Mouse (Mus musculus): ENCODE measurements around the gene Mgat3. TPM values are rescaled to one million over a fixed set of nuclear protein-coding genes. Genes with fewer than 3 reads are reported as not detected.

The Mgat3 gene
- polyA plus RNA-seq, 1 experiment from 2014 or later, result 7.2 TPM

DNA sequence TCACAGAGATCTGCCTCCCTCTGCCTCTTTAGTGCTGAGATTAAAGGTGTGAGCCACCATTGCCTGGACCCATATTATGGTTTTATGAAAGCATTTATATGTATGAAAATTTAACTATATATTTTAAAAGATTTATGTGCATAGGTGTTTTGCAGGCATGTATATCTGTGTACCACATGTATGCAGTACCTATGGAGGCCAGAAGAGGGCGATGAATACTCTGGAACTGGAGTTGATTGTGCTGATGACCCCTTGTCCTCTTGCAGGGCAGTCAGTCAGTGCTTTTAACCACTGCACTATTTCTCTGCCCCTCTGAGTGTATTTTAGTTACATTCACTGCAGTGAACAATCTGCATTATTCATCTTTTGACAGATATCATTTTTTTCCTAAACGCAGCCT is 52.3 kb downstream of the Mgat3 start:
- H3K9ac ChIP-seq (replicated peaks), result no peak overlapping the region
- WGBS, result 50% methylated on average over 2 of the region's 2 CpGs

DNA sequence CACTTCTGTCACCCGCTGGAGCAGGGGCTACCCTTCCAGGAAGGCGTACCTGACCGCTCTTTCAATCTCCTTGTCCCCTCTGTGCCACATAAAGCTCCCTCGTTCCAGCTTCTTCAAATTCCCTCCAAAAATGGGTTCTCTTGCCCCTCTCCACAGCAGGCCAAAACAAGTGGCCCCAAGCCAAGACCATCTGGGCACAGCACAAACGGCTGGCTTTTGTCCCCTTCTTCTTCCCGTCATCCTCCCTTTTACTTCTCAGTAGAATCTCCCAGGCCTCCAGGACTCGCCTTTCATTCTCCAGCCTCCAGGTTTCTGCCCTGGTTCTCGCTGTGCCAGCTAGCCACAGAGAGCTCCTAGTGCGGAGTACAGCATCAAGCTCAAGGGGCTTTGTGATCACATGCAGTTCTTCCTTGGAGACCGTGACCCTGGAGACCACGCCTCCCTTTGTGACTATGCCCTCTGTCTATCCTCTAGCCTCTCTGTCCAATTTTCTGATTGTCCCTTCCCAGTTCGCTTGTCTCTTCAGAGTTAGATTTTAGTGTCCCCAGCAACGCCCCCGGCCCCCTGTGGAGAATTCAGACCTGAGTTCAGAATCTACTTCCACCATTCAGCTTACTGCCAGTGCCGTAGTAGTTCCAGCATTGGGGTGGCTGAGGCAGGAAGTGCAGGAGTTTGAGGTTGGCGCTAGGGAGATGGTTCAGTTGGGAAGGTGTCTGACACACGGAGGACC is 54.7 kb downstream of the Mgat3 start:
- no peak for ATAC-seq (ENCODE audit: insufficient number of reproducible peaks, insufficient read depth, low FRiP score, low TSS enrichment, low read depth)
- H3K9ac ChIP-seq (replicated peaks), result no peak overlapping the region

More for the DNA sequence above, 52.3 kb downstream of the Mgat3 start:
- H3K4me3 ChIP-seq (replicated peaks), result no peak overlapping the region
- no peaks in the 10 kb centered on the region for H3K36me3 ChIP-seq
- H3K9me3 ChIP-seq, result no peaks in the 10 kb centered on the region
- H3K27me3 ChIP-seq, result no peaks in the 10 kb centered on the region
- no peak for ATAC-seq (ENCODE audit: insufficient number of reproducible peaks, insufficient read depth, low FRiP score, low TSS enrichment, low read depth)
- no peak overlapping the region for H3K4me2 ChIP-seq
- no peak overlapping the region for H3K27ac ChIP-seq
- H3K4me1 ChIP-seq (replicated peaks), result no peaks in the 10 kb centered on the region

DNA sequence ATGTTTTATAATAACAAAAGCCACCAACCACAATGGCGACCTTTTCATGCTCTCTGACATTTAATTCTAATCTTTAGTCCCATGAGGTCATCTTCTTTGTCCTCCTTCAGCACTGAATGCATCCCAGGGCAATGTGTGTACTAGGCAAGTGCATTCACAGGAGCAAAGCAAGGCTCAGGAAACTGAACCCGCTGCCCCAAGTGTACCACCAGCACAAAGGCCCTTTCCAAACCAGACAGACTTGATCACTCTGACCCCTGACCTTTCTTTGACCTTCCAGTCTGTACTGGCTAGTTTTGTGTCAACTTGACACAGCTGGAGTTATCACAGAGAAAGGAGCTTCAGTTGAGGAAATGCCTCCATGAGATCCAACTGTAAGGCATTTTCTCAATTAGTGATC is 58.8 kb downstream of the Mgat3 start:
- Histone ChIP-seq H3K27me3 (no peaks in the 10 kb centered on the region), H3K36me3 (peaks cover 20% of the 10 kb centered on the region), H3K4me3 (replicated peaks) (no peak overlapping the region), H3K4me1 (replicated peaks) (peaks cover 12% of the 10 kb centered on the region), H3K9me3 (no peaks in the 10 kb centered on the region), H3K4me2 (no peak overlapping the region), H3K27ac (no peak overlapping the region), H3K9ac (replicated peaks) (no peak overlapping the region)
- ATAC-seq (ENCODE audit: insufficient number of reproducible peaks, insufficient read depth, low FRiP score, low TSS enrichment, low read depth), result no peak
- 68% methylated on average over 2 of the region's 2 CpGs for WGBS

More for the DNA sequence above, 54.7 kb downstream of the Mgat3 start:
- peaks cover 3% of the 10 kb centered on the region for H3K4me1 ChIP-seq (replicated peaks)
- H3K27me3 ChIP-seq, result no peaks in the 10 kb centered on the region
- no peaks in the 10 kb centered on the region for H3K36me3 ChIP-seq
- no peak overlapping the region for H3K4me3 ChIP-seq (replicated peaks)
- no peak overlapping the region for H3K27ac ChIP-seq
- WGBS, result 78% methylated on average over 17 of the region's 17 CpGs
- no peak overlapping the region for H3K4me2 ChIP-seq
- no peaks in the 10 kb centered on the region for H3K9me3 ChIP-seq

DNA sequence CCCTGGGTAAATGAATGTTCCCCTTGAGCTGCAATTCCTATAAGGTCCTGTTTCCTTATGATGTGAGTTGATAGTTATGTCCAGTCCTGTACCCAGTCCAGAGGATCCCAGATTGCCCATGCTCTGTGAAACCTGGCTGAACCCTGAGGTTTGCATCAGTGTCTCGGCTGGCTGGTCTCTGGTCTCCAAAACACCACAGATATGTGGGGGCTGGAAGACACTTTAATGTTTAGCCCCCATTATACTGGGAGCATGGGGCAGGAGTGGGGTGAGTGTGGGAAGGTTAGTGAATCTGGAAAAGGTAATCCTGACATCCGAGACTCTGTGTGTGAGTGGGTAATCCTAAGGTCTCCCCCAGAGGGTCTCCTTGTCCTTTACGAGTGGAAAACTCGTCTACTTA is 59.5 kb downstream of the Mgat3 start:
- peak; percentile 18; the same call in 1 of the 2 replicates for ATAC-seq (ENCODE audit: insufficient number of reproducible peaks, insufficient read depth, low FRiP score, low TSS enrichment, low read depth)
- no peak overlapping the region; the same call in 1 of the 2 replicates for H3K9ac ChIP-seq (replicated peaks)
- peak overlapping the region; percentile 90; the same call in 1 of the 2 replicates for H3K4me3 ChIP-seq (replicated peaks)
- H3K27me3 ChIP-seq, result no peaks in the 10 kb centered on the region
- H3K9me3 ChIP-seq, result no peaks in the 10 kb centered on the region
- H3K36me3 ChIP-seq, result peaks cover 25% of the 10 kb centered on the region
- peaks cover 12% of the 10 kb centered on the region for H3K4me1 ChIP-seq (replicated peaks)
- H3K27ac ChIP-seq, result peak overlapping the region; percentile 83; the same call in 1 of the 2 replicates
- no peak overlapping the region; the same call in 1 of the 2 replicates for H3K4me2 ChIP-seq
- 59% methylated on average over 4 of the region's 4 CpGs for WGBS

DNA sequence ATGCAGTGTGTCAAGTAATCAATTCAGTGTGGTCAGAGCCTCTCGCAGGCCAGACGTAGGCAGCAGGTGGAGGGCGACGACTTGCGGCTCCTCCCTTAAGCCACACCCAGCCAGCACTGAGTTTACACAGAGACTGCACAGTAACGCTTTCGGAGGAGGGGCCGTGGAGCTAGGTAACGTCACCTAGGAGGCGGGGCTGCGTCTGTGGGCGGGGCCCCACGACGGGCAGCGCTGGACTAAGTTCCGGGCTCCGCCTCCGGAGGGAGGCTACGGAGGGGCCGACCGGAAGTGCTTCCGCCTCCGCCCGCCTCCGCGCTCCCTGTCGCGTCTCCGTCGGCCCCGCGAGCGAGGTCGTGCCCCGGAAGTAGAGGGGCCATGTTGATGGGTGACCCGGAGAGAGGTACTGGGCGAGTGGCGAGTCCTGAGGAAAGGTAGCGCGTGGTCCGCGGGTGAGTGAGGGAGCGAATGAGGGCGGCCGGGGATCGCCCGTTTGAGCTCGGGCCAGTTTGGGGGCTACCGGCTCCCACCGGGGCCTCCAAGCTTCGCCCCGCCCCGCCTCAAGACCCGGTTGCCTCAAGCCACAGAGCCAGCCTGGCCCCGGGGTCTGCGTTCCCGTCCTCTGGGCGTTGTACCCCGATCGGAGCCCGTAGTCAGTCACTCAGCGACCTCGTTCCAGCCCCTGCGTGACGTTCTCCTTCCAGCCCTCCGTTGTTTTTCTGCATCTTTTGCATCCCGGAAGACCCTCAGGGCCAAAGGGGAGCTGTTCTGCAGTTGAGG is 60.4 kb downstream of the Mgat3 start, which contains the start of gene Mief1:
Gene Mief1, plus strand, starts transcription at position 286 of the 777 bp plus-strand sequence.
- Histone ChIP-seq H3K9me3 (no peaks in the 10 kb centered on the region), H3K36me3 (peaks cover 34% of the 10 kb centered on the region), H3K4me1 (replicated peaks) (peaks cover 12% of the 10 kb centered on the region), H3K4me2 (peak within 1 kb of the TSS; percentile 91), H3K27me3 (no peaks in the 10 kb centered on the region), H3K27ac (peak within 1 kb of the TSS; percentile 83), H3K4me3 (replicated peaks) (peak within 1 kb of the TSS; percentile 90), H3K9ac (replicated peaks) (peak within 1 kb of the TSS; percentile 82)
- peak; percentile 95 for ATAC-seq (ENCODE audit: insufficient number of reproducible peaks, insufficient read depth, low FRiP score, low TSS enrichment, low read depth)
- WGBS, result under 1% methylated on average over 65 of the region's 67 CpGs

DNA sequence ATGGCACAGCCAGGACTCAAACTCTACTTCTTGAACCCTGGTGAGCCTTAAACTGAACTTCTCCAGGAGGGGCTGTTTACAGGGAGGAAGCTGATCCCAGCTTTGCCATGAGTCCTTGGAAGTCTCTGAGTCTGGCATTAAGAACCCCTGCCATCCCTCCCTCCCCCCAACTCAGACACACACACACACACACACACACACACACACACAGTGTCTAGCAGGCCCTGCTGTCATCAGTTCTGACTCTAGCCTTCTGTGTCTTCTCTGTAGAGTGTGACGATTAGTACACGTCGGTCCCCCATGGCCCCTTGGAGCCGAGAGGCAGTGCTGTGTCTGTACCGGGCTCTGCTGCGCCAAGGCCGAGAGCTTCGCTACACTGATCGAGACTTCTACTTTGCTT is 62.0 kb downstream of the Mgat3 start, which contains the start of gene AC140267.1:
Gene AC140267.1, plus strand, starts transcription at position 301 of the 400 bp plus-strand sequence.
- H3K4me3 ChIP-seq (replicated peaks), result peak within 1 kb of the TSS; percentile 90
- peak within 1 kb of the TSS; percentile 91 for H3K4me2 ChIP-seq
- peaks cover 43% of the 10 kb centered on the region for H3K36me3 ChIP-seq
- peak within 1 kb of the TSS; percentile 82 for H3K9ac ChIP-seq (replicated peaks)
- H3K27ac ChIP-seq, result peak within 1 kb of the TSS; percentile 83; the same call in 1 of the 2 replicates
- no peaks in the 10 kb centered on the region for H3K9me3 ChIP-seq
- no peaks in the 10 kb centered on the region for H3K27me3 ChIP-seq
- H3K4me1 ChIP-seq (replicated peaks), result peaks cover 12% of the 10 kb centered on the region
- ATAC-seq (ENCODE audit: insufficient number of reproducible peaks, insufficient read depth, low FRiP score, low TSS enrichment, low read depth), result no peak
- WGBS, result 93% methylated on average over 9 of the region's 9 CpGs

DNA sequence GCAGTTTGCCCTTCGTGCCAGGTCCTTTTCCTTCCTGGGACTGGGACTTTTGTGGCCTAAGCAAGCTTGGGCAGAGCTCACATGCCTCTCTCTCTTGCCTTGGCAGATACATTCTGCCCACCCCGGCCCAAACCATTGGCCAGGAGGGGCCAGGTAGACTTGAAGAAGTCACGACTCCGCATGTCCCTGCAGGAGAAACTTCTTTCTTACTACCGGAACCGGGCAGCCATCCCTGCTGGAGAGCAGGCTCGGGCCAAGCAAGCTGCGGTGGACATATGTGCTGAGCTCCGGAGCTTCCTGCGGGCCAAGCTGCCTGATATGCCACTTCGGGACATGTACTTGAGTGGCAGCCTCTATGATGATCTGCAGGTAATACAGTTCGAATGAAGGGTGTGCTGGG is 74.6 kb downstream of the Mgat3 start:
- H3K9ac ChIP-seq (replicated peaks), result no peak overlapping the region
- H3K4me2 ChIP-seq, result no peak overlapping the region
- WGBS, result 96% methylated on average over 12 of the region's 12 CpGs
- no peak overlapping the region for H3K4me3 ChIP-seq (replicated peaks)
- no peak for ATAC-seq (ENCODE audit: insufficient number of reproducible peaks, insufficient read depth, low FRiP score, low TSS enrichment, low read depth)
- no peaks in the 10 kb centered on the region for H3K9me3 ChIP-seq
- no peaks in the 10 kb centered on the region for H3K27me3 ChIP-seq
- H3K36me3 ChIP-seq, result peaks cover 78% of the 10 kb centered on the region
- H3K27ac ChIP-seq, result no peak overlapping the region
- H3K4me1 ChIP-seq (replicated peaks), result peaks cover 15% of the 10 kb centered on the region

DNA sequence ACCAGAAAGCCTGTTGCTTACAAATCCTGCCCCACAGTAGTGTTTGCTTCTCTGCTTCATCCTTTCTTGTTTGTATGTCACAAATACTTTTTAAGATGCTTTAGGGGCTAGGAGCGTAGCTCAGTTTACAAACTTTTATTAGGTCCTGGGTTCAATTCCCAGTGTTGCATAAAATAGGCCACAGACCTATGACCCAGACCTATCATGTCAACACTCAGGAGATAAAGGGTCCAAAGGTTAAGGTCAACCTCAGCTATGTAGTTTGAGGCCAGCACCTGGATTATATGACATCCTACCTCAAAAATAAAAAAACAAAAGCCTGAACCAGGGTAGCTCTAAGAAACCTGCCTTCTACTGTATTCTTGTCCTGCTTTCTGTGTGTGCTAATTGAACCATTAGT is 75.1 kb downstream of the Mgat3 start:
- no peak for ATAC-seq (ENCODE audit: insufficient number of reproducible peaks, insufficient read depth, low FRiP score, low TSS enrichment, low read depth)
- H3K4me2 ChIP-seq, result no peak overlapping the region
- H3K9ac ChIP-seq (replicated peaks), result no peak overlapping the region
- WGBS, result 79% methylated on average over 1 of the region's 1 CpGs
- no peak overlapping the region for H3K27ac ChIP-seq
- H3K27me3 ChIP-seq, result no peaks in the 10 kb centered on the region
- no peaks in the 10 kb centered on the region for H3K9me3 ChIP-seq
- H3K36me3 ChIP-seq, result peaks cover 73% of the 10 kb centered on the region
- H3K4me1 ChIP-seq (replicated peaks), result peaks cover 20% of the 10 kb centered on the region
- no peak overlapping the region for H3K4me3 ChIP-seq (replicated peaks)

DNA sequence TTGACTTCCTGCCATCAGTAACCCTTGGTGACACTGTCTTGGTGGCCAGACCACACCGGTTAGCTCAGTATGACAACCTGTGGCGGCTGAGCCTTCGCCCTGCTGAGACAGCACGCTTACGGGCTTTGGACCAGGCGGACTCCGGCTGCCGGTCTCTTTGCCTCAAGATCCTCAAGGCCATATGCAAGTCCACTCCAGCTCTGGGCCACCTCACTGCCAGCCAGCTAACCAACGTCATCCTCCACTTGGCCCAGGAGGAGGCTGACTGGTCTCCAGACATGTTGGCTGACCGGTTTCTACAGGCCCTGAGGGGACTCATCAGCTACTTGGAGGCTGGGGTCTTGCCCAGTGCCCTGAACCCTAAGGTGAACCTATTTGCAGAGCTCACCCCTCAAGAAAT is 76.2 kb downstream of the Mgat3 start:
- Histone ChIP-seq H3K4me3 (replicated peaks) (no peak overlapping the region), H3K27me3 (no peaks in the 10 kb centered on the region), H3K36me3 (peaks cover 63% of the 10 kb centered on the region), H3K9ac (replicated peaks) (no peak overlapping the region), H3K4me1 (replicated peaks) (peaks cover 30% of the 10 kb centered on the region), H3K9me3 (no peaks in the 10 kb centered on the region), H3K27ac (no peak overlapping the region), H3K4me2 (no peak overlapping the region)
- no peak for ATAC-seq (ENCODE audit: insufficient number of reproducible peaks, insufficient read depth, low FRiP score, low TSS enrichment, low read depth)
- 90% methylated on average over 10 of the region's 10 CpGs for WGBS

DNA sequence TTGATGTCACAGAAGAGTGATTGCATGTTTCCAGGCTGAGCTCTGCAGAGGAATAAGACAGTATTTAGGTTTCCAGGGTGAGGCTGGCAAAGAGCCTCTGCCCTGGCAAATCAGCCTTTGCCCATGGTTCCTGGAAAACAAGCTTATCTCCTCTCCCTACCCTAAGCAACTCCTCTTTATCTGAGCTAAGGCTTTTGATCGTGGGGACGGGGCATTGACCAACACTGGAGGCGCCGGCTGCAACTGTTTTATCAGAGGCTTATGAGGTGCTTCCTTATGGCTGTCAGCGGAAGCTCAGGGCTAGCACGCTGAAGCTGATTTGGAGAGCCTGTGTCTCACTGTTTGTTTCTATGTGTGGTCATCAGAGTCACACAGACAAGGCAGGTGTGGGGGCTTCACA is 77.1 kb downstream of the Mgat3 start:
- Histone ChIP-seq H3K9me3 (no peaks in the 10 kb centered on the region), H3K36me3 (peaks cover 57% of the 10 kb centered on the region), H3K4me3 (replicated peaks) (no peak overlapping the region), H3K27ac (no peak overlapping the region), H3K9ac (replicated peaks) (no peak overlapping the region), H3K27me3 (no peaks in the 10 kb centered on the region), H3K4me2 (no peak overlapping the region), H3K4me1 (replicated peaks) (peaks cover 30% of the 10 kb centered on the region)
- no peak for ATAC-seq (ENCODE audit: insufficient number of reproducible peaks, insufficient read depth, low FRiP score, low TSS enrichment, low read depth)
- 84% methylated on average over 6 of the region's 6 CpGs for WGBS

DNA sequence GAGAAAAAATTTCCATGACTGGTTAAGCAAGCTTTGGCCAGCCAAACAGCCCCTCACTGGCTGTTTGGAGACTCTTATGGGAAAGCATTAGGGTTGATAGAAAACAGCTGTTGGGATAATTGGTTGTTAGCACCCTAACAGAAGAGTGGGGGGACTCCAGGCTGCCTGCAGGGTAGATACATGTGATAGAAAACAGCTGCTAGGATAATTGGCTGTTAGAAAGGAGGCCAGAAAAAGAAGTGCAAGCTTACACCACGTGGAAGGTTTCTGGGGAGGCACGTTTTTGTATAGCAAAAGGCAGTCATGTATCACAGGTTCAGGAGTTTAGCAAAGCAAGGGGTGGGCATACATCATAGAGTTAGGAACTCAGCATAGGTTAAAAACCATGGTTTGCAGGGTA is 80.0 kb downstream of the Mgat3 start:
- H3K9ac ChIP-seq (replicated peaks), result peak overlapping the region; percentile 40
- no peaks in the 10 kb centered on the region for H3K27me3 ChIP-seq
- no peaks in the 10 kb centered on the region for H3K9me3 ChIP-seq
- peak overlapping the region; percentile 93 for H3K27ac ChIP-seq
- peak overlapping the region; percentile 83 for H3K4me2 ChIP-seq
- H3K4me3 ChIP-seq (replicated peaks), result 0 out of 2 replicates have a peak overlapping the region, but pooled peaks have one; percentile 100
- WGBS, result 11% methylated on average over 2 of the region's 2 CpGs
- peaks cover 54% of the 10 kb centered on the region for H3K36me3 ChIP-seq
- H3K4me1 ChIP-seq (replicated peaks), result peaks cover 51% of the 10 kb centered on the region
- no peak for ATAC-seq (ENCODE audit: insufficient number of reproducible peaks, insufficient read depth, low FRiP score, low TSS enrichment, low read depth)
